Comparison of ENCODE assay signal across 17 mouse cellular contexts in genomic region chr11:118071227-118071912, GRCm38 (mm10). TPM values are rescaled to one million over a fixed set of nuclear protein-coding genes. Genes with fewer than 3 reads are reported as not detected.
DNase-seq lines count a peak whose midpoint lies in the region; ATAC-seq and TF ChIP-seq lines count a peak whose summit lies in the region.
"Had no signal": no experiment of that assay in that cellular context is flagged by ENCODE, and none has a peak within 500 bp of the region (broad histone marks: within the 10 kb centered on the region; RNA-seq: fewer than 3 reads in every experiment).

No protein-coding gene starts in this region.

- H3K4me3 ChIP-seq in kidney, embryonic 14.5 days (ENCODE audit: low read length): no peak overlapping the region
- no peak overlapping the region for H3K4me3 ChIP-seq in lung, postnatal 0 days (ENCODE audit: low read depth, low read length)
- H3K4me3 ChIP-seq: heart, adult 2 months; myocyte had no signal

- no peaks in the 10 kb centered on the region for H3K36me3 ChIP-seq in kidney, embryonic 14.5 days (ENCODE audit: control insufficient read depth, insufficient read depth, low read length)
- no peaks in the 10 kb centered on the region for H3K36me3 ChIP-seq in lung, postnatal 0 days (ENCODE audit: insufficient read depth, low read length)

- peaks cover 28% of the 10 kb centered on the region for H3K4me1 ChIP-seq in kidney, embryonic 14.5 days (ENCODE audit: control insufficient read depth, insufficient read depth, low read length)
- H3K4me1 ChIP-seq in lung, postnatal 0 days (ENCODE audit: insufficient read depth, low read depth, low read length): no peaks in the 10 kb centered on the region; the same call in 1 of the 2 replicates

- DNase-seq in kidney, postnatal 14 days: no peak
- DNase-seq in lung, postnatal 0 days (ENCODE audit: low spot score): peak; percentile 57
- DNase-seq in lung, postnatal 25 days (ENCODE audit: low spot score): no peak
- peak; percentile 37 to 72 for DNase-seq in lung, postnatal 4 days
- peak; percentile 34 to 51 for DNase-seq in thymus, postnatal 36 days
- no peak for DNase-seq in cerebellum, postnatal 4 days (ENCODE audit: low spot score in 2 of 2)
- no peak for DNase-seq in heart, adult 11 months
- DNase-seq: adrenal gland, postnatal 36 days; cerebellum, postnatal 14 days; heart, adult 2 months; heart, postnatal 14 days; kidney, adult 18-20 months had no signal

- no peak overlapping the region for H3K9ac ChIP-seq in kidney, embryonic 14.5 days (ENCODE audit: low read depth, low read length)
- no peak overlapping the region for H3K9ac ChIP-seq in lung, postnatal 0 days (replicated peaks; ENCODE audit: low read depth)
- H3K9ac ChIP-seq: liver, embryonic 14.5 days had no signal

- TF ChIP-seq EP300 in lung, postnatal 0 days (IDR thresholded peaks at IDR 0.05): no peak

- TF ChIP-seq CTCF in lung, postnatal 0 days (IDR thresholded peaks at IDR 0.05): no peak

- no peaks in the 10 kb centered on the region for H3K9me3 ChIP-seq in kidney, embryonic 14.5 days (ENCODE audit: control insufficient read depth, low read length)
- H3K9me3 ChIP-seq in lung, postnatal 0 days (ENCODE audit: low read length): no peaks in the 10 kb centered on the region

- WGBS in kidney, embryonic 14.5 days: 35% methylated on average over 11 of the region's 11 CpGs
- 33% methylated on average over 11 of the region's 11 CpGs for WGBS in lung, postnatal 0 days

- no peaks in the 10 kb centered on the region for H3K27me3 ChIP-seq in kidney, embryonic 14.5 days (ENCODE audit: control insufficient read depth, insufficient read depth, low read length)
- H3K27me3 ChIP-seq in lung, postnatal 0 days (replicated peaks; ENCODE audit: insufficient read depth, low read length): no peaks in the 10 kb centered on the region

- H3K27ac ChIP-seq in kidney, embryonic 14.5 days (ENCODE audit: low read depth, low read length): peak overlapping the region; percentile 88
- no peak overlapping the region for H3K27ac ChIP-seq in lung, postnatal 0 days (ENCODE audit: low read length)
- H3K27ac ChIP-seq: heart, adult 2 months; liver, embryonic 14.5 days had no signal

- H3K4me2 ChIP-seq in kidney, embryonic 14.5 days (replicated peaks; ENCODE audit: low read depth, low read length): no peak overlapping the region
- no peak overlapping the region for H3K4me2 ChIP-seq in lung, postnatal 0 days (replicated peaks; ENCODE audit: low read depth, low read length)
- H3K4me2 ChIP-seq: midbrain, embryonic 11.5 days had no signal

- ATAC-seq in kidney, embryonic 14.5 days (ENCODE audit: low FRiP score, low TSS enrichment): no peak; the same call in 1 of the 2 replicates
- no peak for ATAC-seq in lung, postnatal 0 days
- ATAC-seq: forebrain, embryonic 14.5 days had no signal

RNA-seq across cellular contexts. Expression of gene Dnah17, which starts 59.1 kb away (rescaled TPM):
- polyA plus RNA-seq in kidney, embryonic 14.5 days (2014; fragmentation: Nextera tagmentation; extraction: Ambion mirVana): 0.20 and 0.23 TPM in 2 replicates
- polyA plus RNA-seq in lung, postnatal 0 days (2015; fragmentation: Nextera tagmentation; extraction: Ambion mirVana): 0.08 and 0.10 TPM in 2 replicates

Comparison
In these comparisons a context has a peak if more than half of its experiments do, and no peak if none do; other contexts are left out.
1. DNase-seq: peak in lung, postnatal 0 days (single experiment), lung, postnatal 4 days (2 of 2) and thymus, postnatal 36 days (2 of 2); none in kidney, postnatal 14 days (single experiment), lung, postnatal 25 days (single experiment), cerebellum, postnatal 4 days (0 of 2) and heart, adult 11 months (single experiment).